Mouse (Mus musculus): ENCODE results near the gene Rprd1b.

GRCm38 (mm10) chr2:158058534-158058933, 30.2 kb downstream of the Rprd1b start:
- TF ChIP-seq POLR2AphosphoS2 (IDR thresholded peaks at IDR 0.05; ENCODE audit: insufficient read length, low read depth) (no peak), POLR2A (IDR thresholded peaks at IDR 0.05; ENCODE audit: insufficient read length, low read depth) (no peak), REST (IDR thresholded peaks at IDR 0.05; ENCODE audit: insufficient read depth, insufficient read length) (no peak), SRF (IDR thresholded peaks at IDR 0.05; ENCODE audit: control insufficient read depth, insufficient read length, low read depth) (no peak), MAX (IDR thresholded peaks at IDR 0.05; ENCODE audit: low read depth) (no peak), USF1 (IDR thresholded peaks at IDR 0.05; ENCODE audit: low read depth) (no peak), CEBPB (IDR thresholded peaks at IDR 0.05; ENCODE audit: insufficient read depth, poor library complexity, severe bottlenecking) (no peak)
